Mouse (Mus musculus) spleen, adult 18-20 months (tissue): ENCODE results near the gene Itga3.
A peak's percentile ranks its signal among the peaks of the same experiment; 100 is the strongest.

Experiments used
- DNase-seq, 2 experiments: peaks; one replicate each; pipeline ENCODE4 v3.0.0; 2022; ENCODE audit warnings: mixed read lengths in 2 of 2

The Itga3 gene

DNA sequence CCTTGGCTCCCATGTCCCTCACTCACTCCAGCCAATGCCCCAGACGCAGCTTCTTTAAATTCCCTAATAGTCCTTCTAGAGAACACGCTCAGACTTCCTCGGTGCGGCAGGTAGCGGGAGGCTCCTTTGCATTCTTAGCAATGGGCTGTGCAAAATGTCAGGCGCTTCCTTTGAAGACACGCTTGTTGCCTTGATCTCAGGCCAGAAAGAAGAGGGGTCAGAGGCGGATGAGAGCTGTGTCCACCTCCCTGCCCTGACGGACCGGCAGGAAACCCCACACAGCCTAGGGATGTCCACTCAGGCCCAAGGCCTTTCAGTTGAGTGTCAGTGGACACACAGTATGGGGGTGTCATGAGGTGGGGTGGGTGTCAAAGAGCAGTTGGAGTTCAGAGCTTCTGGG lies 19.0 kb upstream of the Itga3 start:
- no peak for DNase-seq

DNA sequence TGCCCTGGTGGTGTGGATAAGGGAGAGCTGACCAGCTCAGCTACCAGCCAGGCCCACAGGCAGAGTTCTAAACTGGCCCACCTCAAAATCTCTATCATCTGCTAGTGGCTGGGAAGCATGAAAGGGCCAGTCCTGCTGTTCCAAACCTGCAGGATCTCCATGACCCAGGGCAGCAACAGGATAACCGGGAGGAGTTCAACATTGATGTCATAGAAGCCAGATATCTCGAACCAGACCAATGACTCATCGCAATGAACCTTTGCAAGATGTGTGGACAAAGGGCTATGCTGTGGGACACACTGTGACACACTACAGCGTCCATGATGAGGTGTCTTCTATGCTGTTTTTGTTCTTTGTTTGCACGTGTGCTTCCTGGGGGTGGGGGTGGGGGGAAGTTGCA lies 16.5 kb upstream of the Itga3 start:
- no peak for DNase-seq

DNA sequence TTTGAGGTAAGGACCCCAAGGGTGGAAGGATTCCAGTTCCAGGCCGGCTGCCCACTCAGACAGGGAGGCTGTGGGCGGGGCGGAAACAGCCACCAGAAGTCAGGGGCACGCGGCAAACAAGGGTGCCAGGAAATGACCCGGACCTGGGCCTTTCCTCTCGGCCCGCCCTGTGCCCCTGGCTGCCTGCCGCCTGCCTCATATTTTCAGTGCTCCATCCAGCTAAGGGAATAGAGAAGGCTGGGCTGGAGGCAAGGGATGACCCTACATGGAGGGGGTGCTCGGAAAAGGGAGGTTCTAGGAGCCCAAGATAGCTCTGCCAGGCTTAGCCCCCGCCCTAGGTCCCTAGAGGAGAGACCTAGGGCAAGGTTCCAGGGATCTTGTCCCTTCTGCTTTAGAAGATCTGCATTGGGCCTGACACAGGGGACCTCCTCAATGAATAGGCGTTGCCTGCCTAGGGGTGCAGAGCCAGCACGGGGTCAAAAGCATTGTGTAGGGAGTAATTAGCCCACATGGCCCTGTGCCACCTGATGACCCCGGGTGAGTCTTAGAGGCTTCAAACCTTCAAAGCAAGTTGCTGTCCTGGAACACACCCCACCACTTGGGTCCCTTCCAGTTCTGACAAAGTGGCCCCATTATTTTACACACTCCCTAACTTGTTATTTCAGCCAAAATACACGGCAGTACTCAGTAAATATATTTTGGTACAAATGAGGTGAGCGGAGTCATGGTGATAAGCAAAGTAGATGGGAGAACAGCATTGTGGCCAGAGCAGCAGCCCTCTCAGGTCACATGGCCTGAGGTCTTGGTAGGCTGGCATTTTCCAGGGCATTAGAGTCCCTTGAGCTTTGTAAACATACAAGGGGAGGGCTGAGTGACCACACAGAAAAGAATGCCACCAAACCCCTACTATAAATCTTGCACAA lies 12.5 kb upstream of the Itga3 start:
- peak; percentile 15 to 17 for DNase-seq

DNA sequence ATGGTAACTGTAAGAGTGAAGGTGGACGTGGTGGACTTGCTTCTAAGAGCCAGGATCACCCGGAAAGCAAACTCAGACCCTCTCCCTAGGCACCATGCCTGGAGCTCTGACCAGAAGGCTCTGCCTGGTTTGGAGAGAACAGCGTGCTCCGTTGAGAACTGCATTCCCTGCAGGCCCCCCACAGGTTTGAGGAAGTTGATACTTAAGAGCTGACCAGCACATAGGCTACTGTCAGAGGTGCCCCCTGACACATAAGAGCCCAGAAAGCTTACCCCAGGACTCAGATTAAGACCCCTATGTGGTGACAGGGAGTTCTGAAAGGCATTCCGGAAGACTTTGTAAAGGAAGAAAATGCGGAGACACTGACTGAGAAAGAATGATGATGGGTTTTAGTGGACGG lies 11.7 kb upstream of the Itga3 start:
- DNase-seq, result no peak

DNA sequence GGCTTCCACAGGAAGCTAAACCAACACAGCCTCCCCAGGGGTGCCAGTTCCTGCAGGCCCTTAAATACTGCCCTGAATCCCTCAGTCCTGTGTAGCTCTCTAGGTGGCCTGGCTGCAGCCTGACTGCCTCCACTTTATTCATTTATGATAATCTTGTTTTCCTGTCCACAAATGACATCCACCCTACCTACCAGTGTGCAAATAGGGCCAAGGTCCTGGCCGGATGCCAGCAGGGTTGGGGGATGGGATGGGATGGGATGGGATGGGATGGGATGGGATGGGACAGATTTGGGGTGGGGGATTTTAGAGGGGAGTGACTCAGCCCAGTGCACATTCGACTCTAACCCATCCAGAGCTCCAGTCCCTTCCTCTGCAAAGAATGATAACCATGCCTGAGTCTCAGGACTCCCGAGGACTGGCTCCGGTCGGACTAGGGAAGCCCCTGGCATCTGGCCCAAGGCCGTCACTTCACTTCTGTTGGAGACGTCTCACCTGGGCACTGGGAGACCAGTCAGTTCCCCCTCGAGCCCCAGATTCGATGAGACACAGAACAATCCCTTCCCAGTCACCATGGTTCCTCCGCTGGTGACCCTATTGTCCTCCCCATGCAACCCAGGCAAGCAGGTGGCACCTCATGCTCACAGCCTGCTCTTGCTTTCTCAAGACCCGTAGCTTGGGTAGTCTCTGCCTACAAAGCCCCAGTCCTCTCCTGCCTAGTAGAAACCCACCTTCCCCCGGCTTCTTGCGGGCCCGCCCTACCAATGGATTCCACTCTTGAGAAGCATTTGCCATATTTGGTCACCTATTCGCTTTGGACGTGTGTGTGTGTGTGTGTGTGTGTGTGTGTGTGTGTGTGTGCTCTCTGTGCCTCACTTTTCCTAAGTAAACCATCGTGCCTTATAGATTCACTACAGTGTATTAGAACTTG lies 11.0 kb upstream of the Itga3 start:
- no peak for DNase-seq

DNA sequence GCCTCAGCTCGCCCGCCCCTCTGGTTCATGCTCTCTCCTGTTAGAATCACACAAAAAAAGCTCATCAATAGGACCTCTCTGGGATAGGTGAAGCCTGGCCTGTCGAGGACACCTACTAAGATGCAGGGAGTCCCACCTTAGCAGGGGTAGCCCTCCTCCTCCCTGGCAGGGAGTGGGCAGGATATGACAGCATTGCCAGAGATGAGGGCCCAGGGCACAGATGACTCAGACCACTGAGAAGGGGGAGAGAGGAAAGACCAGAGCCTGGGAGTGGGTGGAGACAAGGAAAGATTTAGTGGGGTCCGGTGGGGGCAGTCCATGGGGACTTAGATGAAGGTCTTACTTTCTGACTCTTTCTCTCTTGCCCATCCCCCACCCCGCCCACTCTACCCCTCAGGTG lies 9.6 kb upstream of the Itga3 start:
- DNase-seq, result no peak

DNA sequence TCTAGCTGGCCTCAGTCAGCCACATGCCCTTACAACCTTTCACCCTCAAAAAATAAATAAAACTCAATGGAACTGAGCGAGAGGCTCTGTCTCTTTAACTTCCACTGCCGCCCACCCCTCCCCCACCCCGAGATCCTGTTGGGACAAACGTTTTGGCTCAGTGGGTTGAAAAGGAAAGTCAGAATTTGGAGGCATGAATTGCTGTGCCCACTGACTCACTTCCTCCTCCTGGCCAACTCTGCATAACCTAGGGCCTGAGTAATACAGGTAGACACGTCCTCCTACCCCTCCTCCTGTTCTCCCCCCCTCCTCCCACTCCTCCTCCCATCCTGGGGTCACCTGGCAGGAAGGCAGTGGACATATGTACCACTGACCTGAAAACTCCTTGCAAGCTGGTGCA lies 9.1 kb upstream of the Itga3 start:
- DNase-seq, result no peak

DNA sequence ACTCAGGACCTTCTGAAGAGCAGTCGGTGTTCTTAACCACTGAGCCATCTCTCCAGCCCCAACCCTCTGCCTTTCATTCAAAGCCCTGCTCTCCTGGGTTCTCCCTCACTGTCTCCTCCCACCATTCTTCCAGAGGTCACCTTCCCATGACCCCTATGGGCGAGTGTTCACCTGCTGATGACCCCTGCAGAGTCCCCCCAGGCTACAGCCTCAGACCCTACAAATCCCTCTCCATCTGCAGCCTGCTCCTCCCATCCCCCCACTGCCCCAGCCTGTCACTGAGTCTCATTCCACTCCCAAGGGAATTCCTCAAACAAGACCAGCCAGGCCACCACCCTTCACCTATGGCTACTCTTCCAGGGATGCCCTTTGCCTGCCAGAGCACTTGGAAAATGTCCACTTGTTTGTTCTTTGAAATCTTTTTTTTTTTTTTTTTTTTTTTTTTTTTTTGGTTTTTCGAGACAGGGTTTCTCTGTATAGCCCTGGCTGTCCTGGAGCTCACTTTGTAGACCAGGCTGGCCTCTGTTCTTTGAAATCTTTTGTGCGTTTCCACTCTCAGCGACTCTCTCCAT lies 8.3 kb upstream of the Itga3 start:
- no peak for DNase-seq

DNA sequence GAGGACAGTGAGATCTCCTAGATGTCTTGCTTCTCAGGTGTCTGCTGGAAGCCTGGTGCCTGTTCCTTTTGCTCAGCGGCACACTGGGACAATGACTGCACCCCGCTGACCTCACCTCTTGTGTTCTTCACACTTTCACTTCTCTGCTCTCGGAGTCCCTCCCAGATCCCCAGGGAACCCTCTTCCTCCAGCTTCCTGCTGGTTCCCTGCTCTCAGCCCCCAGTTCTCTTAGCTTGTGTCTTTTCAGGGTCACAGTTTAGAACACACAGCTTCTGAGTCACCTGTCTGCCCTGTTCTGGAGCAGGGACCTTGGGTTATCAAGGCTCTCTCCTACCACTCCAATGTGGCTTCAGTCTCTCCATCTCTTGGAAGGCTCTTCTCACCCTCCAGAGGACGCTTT lies 7.6 kb upstream of the Itga3 start:
- no peak for DNase-seq

DNA sequence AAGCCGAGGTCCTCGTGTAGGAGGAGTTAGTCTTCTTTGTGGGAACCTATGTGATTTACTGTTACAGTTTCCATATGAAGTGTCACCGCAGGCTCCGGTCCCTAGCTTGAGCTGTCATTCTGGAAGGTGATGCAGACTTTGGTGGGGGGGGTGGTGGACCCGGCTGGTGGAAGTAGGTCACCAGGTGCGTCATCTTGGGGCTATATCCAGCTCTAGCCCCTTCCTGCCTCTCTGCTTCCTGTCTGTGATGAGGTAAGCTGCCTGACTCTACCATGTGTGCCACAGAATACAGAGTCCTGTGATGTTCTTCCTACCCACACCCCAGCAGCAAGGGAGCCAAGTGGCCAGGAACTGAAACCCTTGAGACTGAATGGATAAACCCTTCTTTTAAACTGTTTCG lies 6.3 kb upstream of the Itga3 start:
- no peak for DNase-seq

DNA sequence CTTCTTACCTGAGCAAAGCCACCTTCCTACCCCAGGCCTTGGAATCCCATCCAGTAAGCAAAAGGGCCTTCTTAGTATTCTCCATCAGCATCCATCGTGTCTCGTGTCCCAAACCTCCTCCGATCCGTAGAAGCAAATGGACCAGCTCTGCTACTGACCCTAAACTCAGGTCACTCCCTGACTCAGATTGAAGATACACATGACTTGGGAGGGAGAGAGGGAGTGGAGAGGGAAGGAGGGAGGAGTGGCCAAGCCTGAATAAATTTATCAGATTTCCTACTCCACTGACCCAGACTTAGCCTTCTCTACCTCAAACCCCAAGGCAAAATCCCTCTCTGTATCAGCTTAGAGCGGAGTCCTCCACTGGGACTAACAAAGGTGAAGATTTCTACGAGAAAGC lies 4.2 kb upstream of the Itga3 start:
- no peak for DNase-seq

DNA sequence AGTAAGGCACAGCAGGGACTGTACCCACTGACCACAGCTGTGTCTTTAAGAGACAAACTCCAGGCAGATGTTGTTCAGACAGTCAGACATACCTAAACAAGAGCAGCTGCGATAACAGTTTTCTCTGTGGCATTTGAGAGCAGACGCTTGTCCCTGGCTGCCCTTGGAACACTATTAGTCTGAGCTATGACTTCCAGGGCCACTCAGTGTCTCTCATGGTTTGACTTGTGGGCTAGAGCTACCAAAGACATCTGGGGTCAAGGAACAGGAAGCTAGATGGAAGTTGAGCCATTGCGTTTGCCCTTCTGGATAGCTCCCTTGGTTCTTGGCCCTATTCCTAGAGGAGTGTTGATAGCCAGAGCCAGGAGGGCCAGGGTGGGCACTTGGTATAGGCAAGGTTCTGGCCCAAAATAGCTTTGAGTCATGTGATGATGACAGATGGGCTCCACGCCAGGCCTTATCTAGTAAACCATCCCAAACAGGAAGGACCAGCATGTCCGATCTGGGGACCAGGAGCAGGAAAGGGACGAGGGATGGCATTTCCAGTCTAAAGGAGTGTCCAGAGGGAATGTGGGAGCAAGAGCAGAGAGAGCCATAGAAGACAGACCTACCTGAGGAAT lies 2.8 kb upstream of the Itga3 start:
- DNase-seq, result peak in 1 of 2 experiments; percentile 16

DNA sequence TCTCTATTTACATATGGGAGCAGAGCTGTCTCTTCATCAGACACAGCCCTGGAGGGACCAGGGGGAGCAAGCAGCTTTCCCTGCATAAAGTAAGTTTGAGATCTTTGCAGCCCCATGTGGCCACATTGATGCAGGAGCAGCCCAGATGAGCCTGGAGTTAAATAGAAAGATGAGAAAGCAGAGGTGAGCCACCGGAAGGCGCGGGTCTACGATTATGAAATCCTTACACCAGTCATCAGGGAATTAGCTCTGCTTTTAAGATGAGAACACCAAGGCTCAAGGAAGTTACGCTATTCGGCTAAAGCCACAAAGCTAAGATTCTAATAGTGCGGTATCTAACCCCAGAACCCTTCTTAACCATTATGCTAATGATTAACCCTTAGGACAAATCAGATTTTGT lies 1.4 kb upstream of the Itga3 start:
- no peak for DNase-seq

DNA sequence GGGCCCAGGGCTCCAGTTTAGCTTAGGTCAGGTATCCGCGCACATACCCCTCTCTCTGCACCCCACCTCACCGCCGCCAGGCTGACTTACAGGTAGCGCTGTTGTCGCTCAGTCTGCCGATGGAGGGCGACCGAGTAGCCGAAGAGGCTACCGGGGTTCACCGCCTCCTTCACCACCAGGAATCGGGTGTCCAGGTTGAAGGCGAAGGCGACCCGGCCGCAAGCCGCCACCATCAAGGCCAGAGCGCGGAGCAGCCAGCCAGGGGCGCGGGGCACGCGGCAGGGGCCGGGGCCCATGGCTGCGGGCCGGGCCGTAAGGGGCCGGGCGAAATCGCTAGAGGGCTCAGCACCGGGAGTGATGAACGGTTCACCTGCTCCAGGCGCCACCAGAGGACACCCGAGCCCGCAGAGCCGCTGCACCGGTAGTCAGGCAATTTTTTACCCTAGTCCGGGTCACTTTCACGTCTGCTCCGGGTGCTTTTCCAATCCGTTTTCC lies 513 bp downstream of the Itga3 start:
- peak; percentile 27 to 61 for DNase-seq

DNA sequence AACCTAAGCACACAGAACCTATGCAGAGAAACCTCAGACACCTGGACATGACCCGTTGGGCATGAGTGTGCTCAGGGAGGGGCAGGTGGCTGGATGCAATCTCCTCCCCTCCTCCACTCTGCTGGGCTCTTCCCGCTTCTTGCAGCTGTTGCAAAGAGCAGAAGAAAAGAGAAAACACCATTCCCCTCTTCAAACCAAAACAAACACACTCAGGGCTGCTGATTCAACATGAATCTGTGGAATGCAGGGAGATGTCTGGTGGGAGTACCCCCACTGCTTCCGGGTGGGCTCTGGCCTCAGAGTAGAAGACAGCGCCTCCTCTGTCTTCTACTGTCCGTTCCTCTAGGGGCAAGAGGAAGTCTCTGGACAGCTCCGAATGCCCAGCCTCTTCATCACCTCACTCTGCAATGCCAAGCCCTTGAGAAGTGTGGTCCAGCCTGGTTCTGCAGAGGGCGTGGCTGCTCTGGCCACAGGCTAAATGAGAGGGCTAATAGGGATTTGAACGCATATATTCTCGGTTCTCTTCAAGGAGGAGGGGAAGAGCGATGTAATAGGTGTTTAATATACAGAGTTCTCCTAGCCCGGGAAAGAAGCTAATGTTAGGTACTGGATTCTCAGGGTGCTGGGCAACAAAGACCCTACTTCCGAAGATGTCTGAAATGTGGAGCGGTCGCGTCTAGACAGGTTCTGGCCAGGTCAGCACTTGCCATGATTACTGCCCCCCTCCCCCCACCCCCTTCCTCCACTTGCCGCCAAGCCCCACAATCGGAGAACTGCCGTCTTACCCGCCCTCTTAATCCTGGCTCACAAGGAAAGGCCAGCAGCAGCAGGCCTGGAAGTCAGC lies 1.2 kb downstream of the Itga3 start:
- DNase-seq, result no peak

DNA sequence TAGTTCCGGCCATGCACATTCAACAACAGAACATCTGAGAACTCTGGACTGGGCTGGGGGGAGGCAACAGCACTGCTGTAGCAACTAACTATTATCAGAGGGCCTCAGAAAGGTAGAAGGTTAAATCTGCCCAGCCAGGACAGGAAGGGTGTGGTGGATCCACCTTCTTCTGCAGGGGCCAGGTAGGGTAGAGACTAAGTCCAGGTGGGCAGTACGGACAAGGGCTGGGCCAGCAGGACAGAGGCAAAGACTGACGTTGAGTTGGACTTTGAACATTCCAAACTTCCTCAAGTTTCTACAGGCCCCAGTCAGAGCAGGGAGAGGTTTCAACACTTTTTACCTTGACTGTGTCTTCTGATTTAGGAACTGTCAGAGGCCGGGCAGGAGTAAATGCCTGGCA lies 1.9 kb downstream of the Itga3 start:
- no peak for DNase-seq

DNA sequence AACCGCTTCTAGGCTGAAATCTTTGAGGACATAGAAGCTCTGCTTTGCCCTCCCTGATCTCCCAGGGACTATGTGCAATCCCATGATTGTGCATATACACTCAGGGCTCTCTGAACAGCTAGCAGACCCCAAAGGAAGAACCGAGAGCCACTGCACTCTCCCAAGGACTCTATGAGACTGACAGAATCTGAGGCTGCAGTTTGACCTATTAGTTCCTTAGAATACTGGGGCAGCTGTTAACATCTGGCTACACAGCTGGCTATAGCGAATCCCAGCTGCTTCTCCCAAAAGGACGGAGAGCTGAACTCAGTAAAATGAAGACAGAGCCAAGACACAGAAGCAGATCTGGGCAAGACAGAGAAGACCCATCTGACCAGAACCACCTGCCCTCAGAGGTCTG lies 2.8 kb downstream of the Itga3 start:
- no peak for DNase-seq

DNA sequence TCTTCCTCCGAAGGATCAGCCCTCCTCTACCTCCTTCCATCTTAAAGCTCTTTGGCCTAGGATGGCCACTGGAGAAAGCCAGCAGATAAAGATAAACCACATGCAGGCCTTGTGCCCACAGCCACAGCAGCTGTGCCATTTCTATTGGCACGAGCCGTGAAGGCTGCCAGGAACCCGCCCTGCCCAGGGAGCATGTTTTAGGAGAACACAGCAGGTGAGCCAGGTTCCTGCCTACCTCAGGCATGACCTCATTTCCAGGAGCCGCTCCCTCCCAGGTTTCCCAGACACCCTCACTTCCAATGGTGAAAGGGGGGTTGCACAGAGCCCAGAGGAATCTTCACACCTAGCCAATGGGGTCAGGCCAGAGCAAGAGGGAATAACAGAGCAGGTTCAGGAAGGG lies 3.8 kb downstream of the Itga3 start:
- no peak for DNase-seq

DNA sequence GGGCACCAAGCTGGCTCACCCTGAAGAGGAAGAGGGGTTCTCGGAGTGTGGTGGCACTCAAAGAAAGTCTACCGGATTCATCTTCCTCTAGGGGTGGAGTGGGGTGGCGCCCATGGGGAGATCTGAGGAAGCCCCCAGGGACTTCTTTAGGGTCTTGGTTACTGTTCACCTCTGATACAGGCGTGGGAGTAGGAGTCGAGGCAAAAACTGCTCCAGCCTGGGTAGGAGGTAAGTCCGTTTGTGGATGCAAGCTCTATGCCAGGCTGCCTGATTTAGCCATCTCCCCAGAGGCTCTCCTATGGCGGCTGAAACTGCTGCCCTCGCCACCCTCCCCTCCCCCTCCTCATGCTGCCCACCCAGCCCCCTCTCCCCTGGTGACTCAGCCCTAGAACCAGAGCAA lies 4.5 kb downstream of the Itga3 start:
- no peak for DNase-seq

DNA sequence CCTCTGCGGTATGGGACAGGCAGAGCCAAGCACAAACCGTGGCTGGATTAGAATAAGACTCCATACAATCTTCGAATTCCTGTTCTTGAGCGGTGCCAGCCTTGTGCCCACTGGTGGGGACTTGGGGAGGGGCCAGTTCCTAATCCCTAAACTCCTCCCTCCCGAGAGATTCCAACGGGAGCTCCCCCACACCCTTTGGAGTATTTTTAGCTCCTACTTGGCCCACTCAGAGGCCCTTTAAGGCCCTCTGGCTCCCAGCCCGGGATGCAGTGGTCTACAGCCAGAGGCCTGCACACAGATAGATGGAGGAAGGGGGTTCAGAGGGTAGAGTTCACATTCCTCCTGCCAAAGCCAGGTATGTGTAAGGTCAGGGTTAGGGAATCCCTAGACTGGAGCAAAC lies 5.3 kb downstream of the Itga3 start:
- DNase-seq, result no peak

DNA sequence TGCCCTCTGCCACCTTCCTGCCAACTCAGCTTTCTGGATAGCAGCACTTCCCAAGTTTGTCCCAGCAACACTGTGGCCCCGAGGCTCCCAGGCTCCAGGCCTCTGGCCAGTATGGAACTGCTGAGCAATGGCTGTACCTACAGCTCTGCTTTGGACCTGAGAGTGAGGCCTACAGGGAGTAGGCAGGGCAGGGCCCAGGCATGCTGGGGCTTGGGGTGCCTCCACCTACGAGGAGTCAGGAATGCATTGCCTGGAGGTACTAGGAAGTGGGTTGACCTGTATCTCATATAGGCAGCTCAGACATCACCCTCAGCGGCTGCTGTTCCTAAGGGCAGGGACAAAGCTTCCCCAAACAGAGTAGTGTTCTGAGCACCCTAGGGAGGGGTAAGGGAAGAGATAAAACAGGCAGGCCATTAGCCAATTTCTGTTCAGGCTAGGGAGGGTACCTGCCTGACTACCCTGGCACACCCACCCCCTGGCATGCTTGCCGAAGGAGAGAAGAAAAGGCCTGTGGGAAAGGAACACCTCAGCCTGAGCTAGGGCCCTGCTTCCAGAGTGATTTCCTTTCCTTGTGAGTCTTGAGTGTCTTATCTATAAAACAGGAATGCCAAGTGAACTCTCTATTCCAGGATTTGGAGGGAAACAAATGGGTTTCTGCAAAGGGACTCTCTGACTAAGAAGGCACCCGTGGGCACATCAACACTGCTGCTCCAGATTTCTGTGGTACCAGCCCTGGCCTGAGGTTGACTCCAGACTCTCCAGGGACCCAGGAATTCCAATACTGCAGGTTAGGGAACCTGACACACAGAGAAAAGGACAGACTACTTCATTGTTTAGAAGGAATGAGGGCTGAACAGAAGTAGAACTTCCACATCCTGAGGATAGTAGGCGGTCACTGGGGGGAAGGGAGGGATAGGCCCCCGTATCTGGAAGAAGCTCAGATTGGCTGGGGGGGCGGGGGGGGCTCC lies 6.2 kb downstream of the Itga3 start:
- no peak for DNase-seq
